Mouse (Mus musculus) lung, adult 2 months (tissue): ENCODE data around the gene Pip4k2c. TPM values are rescaled to one million over a fixed set of nuclear protein-coding genes. Genes with fewer than 3 reads are reported as not detected.
"Not testable (repeated sequence)": the region's sequence is repeated elsewhere in the genome, so short reads cannot be mapped to it uniquely, and the experiment has no call there.

Source experiments
- DNase-seq: peaks from one replicate; pipeline ENCODE4 v3.0.0; 2022
- H3K4me1 ChIP-seq: fragments of 200-500 bp; 2 replicates; pipeline ENCODE4 v1.6.1; 2011; ENCODE audit warnings: low read length; ENCODE audit not compliant: control insufficient read depth, insufficient read depth
- H3K4me3 ChIP-seq: fragments of 200-500 bp; replicated peaks from 2 replicates; pipeline ENCODE3; 2011; ENCODE audit warnings: low read depth, mild to moderate bottlenecking, control low read depth, low read length; ENCODE audit errors: extremely low read depth
- CTCF ChIP-seq: fragments of 200-500 bp; IDR thresholded peaks from 2 replicates; pipeline ENCODE4 v1.5.1; 2011; ENCODE audit warnings: mild to moderate bottlenecking, low read length, control low read depth; ENCODE audit not compliant: insufficient read depth
- POLR2A ChIP-seq: fragments of 200-500 bp; IDR thresholded peaks from 2 replicates; pipeline ENCODE4 v1.6.1; 2011; ENCODE audit warnings: low read depth, mild to moderate bottlenecking, control low read depth, low read length, borderline replicate concordance; ENCODE audit errors: extremely low read depth
- WGBS: fragments of 180-500 bp; shearing (Covaris S2); methylation state at CpG from one replicate; pipeline ENCODE4 v1.1.7; 2018; 5-methylcytosine and 5-hydroxymethylcytosine counted together
- polyA plus RNA-seq: library from polyadenylated mRNA; depleted of rRNA; stranded (reverse); fragments of >200 nt; gene quantifications from 2 replicates; pipeline ENCODE4 v1.2.3, GENCODE M21; 2012

The Pip4k2c gene
- polyA plus RNA-seq, 1 experiment, result 45.7 TPM

- TF ChIP-seq CTCF (no peak), POLR2A (peak; percentile 28; the same call in 1 of the 2 replicates)
- H3K4me3 ChIP-seq, result peak overlapping the region; percentile 75
- peak; percentile 70 for DNase-seq
- WGBS, result under 1% methylated on average over 56 of the region's 56 CpGs
- peaks cover 5% of the 10 kb centered on the region; the same call in 1 of the 2 replicates for H3K4me1 ChIP-seq
Observed at GRCm38 (mm10) chr10:127165654-127166403, 45.6 kb downstream of the Pip4k2c start.

GRCm38 (mm10) chr10:127165354-127165653 is 46.1 kb downstream of the Pip4k2c start:
- peak; percentile 71 for DNase-seq
- peaks cover 3% of the 10 kb centered on the region; the same call in 1 of the 2 replicates for H3K4me1 ChIP-seq
- H3K4me3 ChIP-seq, result peak overlapping the region; percentile 75
- WGBS, result under 1% methylated on average over 42 of the region's 42 CpGs
- TF ChIP-seq CTCF (no peak), POLR2A (no peak)

- H3K4me3 ChIP-seq, result peak within 1 kb of the TSS; percentile 75
- DNase-seq, result no peak
- TF ChIP-seq POLR2A, result peak; percentile 34; the same call in 1 of the 2 replicates
- peak; percentile 66 for TF ChIP-seq CTCF
- peaks cover 3% of the 10 kb centered on the region; the same call in 1 of the 2 replicates for H3K4me1 ChIP-seq
- WGBS, result 4% methylated on average over 52 of the region's 52 CpGs
Observed at GRCm38 (mm10) chr10:127164631-127165353, 46.6 kb downstream of the Pip4k2c start, which contains the start of gene B4galnt1. TSS of gene B4galnt1 (plus strand) at chr10:127165225.

GRCm38 (mm10) chr10:127164190-127164589 is 47.2 kb downstream of the Pip4k2c start:
- Histone ChIP-seq H3K4me1 (peaks cover 3% of the 10 kb centered on the region; the same call in 1 of the 2 replicates), H3K4me3 (no peak overlapping the region)
- DNase-seq, result no peak
- 86% methylated on average over 4 of the region's 4 CpGs for WGBS
- TF ChIP-seq CTCF, result no peak
- no peak for TF ChIP-seq POLR2A

- H3K4me3 ChIP-seq, DNase-seq, H3K4me1 ChIP-seq: not testable (repeated sequence)
- 38% methylated on average over 7 of the region's 7 CpGs for WGBS
Observed at GRCm38 (mm10) chr10:127162771-127163261, 48.6 kb downstream of the Pip4k2c start.

GRCm38 (mm10) chr10:127160728-127161127 is 50.7 kb downstream of the Pip4k2c start:
- no peak for DNase-seq
- H3K4me1 ChIP-seq, result peaks cover 3% of the 10 kb centered on the region; the same call in 1 of the 2 replicates
- 61% methylated on average over 3 of the region's 3 CpGs for WGBS
- H3K4me3 ChIP-seq, result no peak overlapping the region
- no peak for TF ChIP-seq CTCF
- TF ChIP-seq POLR2A, result no peak

GRCm38 (mm10) chr10:127160081-127160480 is 51.3 kb downstream of the Pip4k2c start:
- Histone ChIP-seq H3K4me1 (peaks cover 3% of the 10 kb centered on the region; the same call in 1 of the 2 replicates), H3K4me3 (no peak overlapping the region)
- WGBS, result 78% methylated on average over 9 of the region's 9 CpGs
- TF ChIP-seq POLR2A, result no peak
- TF ChIP-seq CTCF, result no peak
- no peak for DNase-seq

- Histone ChIP-seq H3K4me1 (no peaks in the 10 kb centered on the region), H3K4me3 (no peak overlapping the region)
- TF ChIP-seq CTCF, result no peak
- no peak for TF ChIP-seq POLR2A
- 57% methylated on average over 3 of the region's 3 CpGs for WGBS
- DNase-seq, result no peak
Observed at GRCm38 (mm10) chr10:127158471-127158870, 52.9 kb downstream of the Pip4k2c start.

GRCm38 (mm10) chr10:127156511-127156910 is 54.9 kb downstream of the Pip4k2c start:
- no peak overlapping the region for H3K4me3 ChIP-seq
- H3K4me1 ChIP-seq, result no peaks in the 10 kb centered on the region
- no peak for DNase-seq
- TF ChIP-seq POLR2A (no peak), CTCF (no peak)
- WGBS, result 56% methylated on average over 1 of the region's 1 CpGs
